Mouse (Mus musculus): ENCODE data around the gene Dab1. TPM values are rescaled to one million over a fixed set of nuclear protein-coding genes. Genes with fewer than 3 reads are reported as not detected.

Gene Dab1
- polyA plus RNA-seq, 1 experiment from 2014 or later, result 0.39 TPM

- Histone ChIP-seq H3K9ac (replicated peaks; ENCODE audit: low read depth) (no peak overlapping the region), H3K4me2 (replicated peaks; ENCODE audit: low read depth, low read length) (no peak overlapping the region), H3K4me1 (ENCODE audit: insufficient read depth, low read depth, low read length) (no peaks in the 10 kb centered on the region), H3K27ac (ENCODE audit: low read length) (no peak overlapping the region), H3K4me3 (ENCODE audit: low read depth, low read length) (no peak overlapping the region), H3K27me3 (replicated peaks; ENCODE audit: insufficient read depth, low read length) (no peaks in the 10 kb centered on the region), H3K36me3 (ENCODE audit: insufficient read depth, low read length) (no peaks in the 10 kb centered on the region), H3K9me3 (ENCODE audit: low read length) (no peaks in the 10 kb centered on the region)
- 63% methylated on average over 7 of the region's 7 CpGs for WGBS
- DNase-seq (ENCODE audit: low spot score) (no peak), ATAC-seq (no peak)
- TF ChIP-seq CTCF (IDR thresholded peaks at IDR 0.05), result no peak
- no peak for TF ChIP-seq EP300 (IDR thresholded peaks at IDR 0.05)
Observed at GRCm38 (mm10) chr4:104678234-104678633, 1059.1 kb downstream of the Dab1 start.

GRCm38 (mm10) chr4:104680475-104680874 is 1061.3 kb downstream of the Dab1 start:
- no peaks in the 10 kb centered on the region for H3K36me3 ChIP-seq (ENCODE audit: insufficient read depth, low read length)
- ATAC-seq, result no peak
- no peak overlapping the region for H3K27ac ChIP-seq (ENCODE audit: low read length)
- TF ChIP-seq CTCF (IDR thresholded peaks at IDR 0.05), result no peak
- TF ChIP-seq EP300 (IDR thresholded peaks at IDR 0.05), result no peak
- H3K4me3 ChIP-seq (ENCODE audit: low read depth, low read length), result no peak overlapping the region
- no peaks in the 10 kb centered on the region for H3K4me1 ChIP-seq (ENCODE audit: insufficient read depth, low read depth, low read length)
- no peak for DNase-seq (ENCODE audit: low spot score)
- 67% methylated on average over 4 of the region's 4 CpGs for WGBS
- no peak overlapping the region for H3K9ac ChIP-seq (replicated peaks; ENCODE audit: low read depth)
- H3K9me3 ChIP-seq (ENCODE audit: low read length), result no peaks in the 10 kb centered on the region
- no peak overlapping the region for H3K4me2 ChIP-seq (replicated peaks; ENCODE audit: low read depth, low read length)
- H3K27me3 ChIP-seq (replicated peaks; ENCODE audit: insufficient read depth, low read length), result no peaks in the 10 kb centered on the region

- Histone ChIP-seq H3K36me3 (ENCODE audit: insufficient read depth, low read length) (no peaks in the 10 kb centered on the region), H3K4me2 (replicated peaks; ENCODE audit: low read depth, low read length) (no peak overlapping the region), H3K27me3 (replicated peaks; ENCODE audit: insufficient read depth, low read length) (no peaks in the 10 kb centered on the region), H3K9me3 (ENCODE audit: low read length) (no peaks in the 10 kb centered on the region), H3K4me3 (ENCODE audit: low read depth, low read length) (no peak overlapping the region), H3K4me1 (ENCODE audit: insufficient read depth, low read depth, low read length) (no peaks in the 10 kb centered on the region), H3K27ac (ENCODE audit: low read length) (no peak overlapping the region), H3K9ac (replicated peaks; ENCODE audit: low read depth) (no peak overlapping the region)
- no peak for ATAC-seq
- no peak for TF ChIP-seq EP300 (IDR thresholded peaks at IDR 0.05)
- TF ChIP-seq CTCF (IDR thresholded peaks at IDR 0.05), result no peak
- 70% methylated on average over 18 of the region's 18 CpGs for WGBS
- no peak for DNase-seq (ENCODE audit: low spot score)
Observed at GRCm38 (mm10) chr4:104686137-104686809, 1067.1 kb downstream of the Dab1 start.

GRCm38 (mm10) chr4:104689047-104689446 is 1069.9 kb downstream of the Dab1 start:
- no peaks in the 10 kb centered on the region for H3K27me3 ChIP-seq (replicated peaks; ENCODE audit: insufficient read depth, low read length)
- ATAC-seq, result no peak
- no peak for TF ChIP-seq CTCF (IDR thresholded peaks at IDR 0.05)
- no peak for TF ChIP-seq EP300 (IDR thresholded peaks at IDR 0.05)
- 52% methylated on average over 3 of the region's 3 CpGs for WGBS
- no peak overlapping the region for H3K4me3 ChIP-seq (ENCODE audit: low read depth, low read length)
- DNase-seq (ENCODE audit: low spot score), result no peak
- H3K4me1 ChIP-seq (ENCODE audit: insufficient read depth, low read depth, low read length), result no peaks in the 10 kb centered on the region
- H3K27ac ChIP-seq (ENCODE audit: low read length), result no peak overlapping the region
- H3K36me3 ChIP-seq (ENCODE audit: insufficient read depth, low read length), result no peaks in the 10 kb centered on the region
- H3K9me3 ChIP-seq (ENCODE audit: low read length), result no peaks in the 10 kb centered on the region
- no peak overlapping the region for H3K9ac ChIP-seq (replicated peaks; ENCODE audit: low read depth)
- no peak overlapping the region for H3K4me2 ChIP-seq (replicated peaks; ENCODE audit: low read depth, low read length)

- ATAC-seq (no peak), DNase-seq (ENCODE audit: low spot score) (no peak)
Observed at GRCm38 (mm10) chr4:104691026-104691425, 1071.9 kb downstream of the Dab1 start.

GRCm38 (mm10) chr4:104694188-104694587 is 1075.0 kb downstream of the Dab1 start:
- H3K4me2 ChIP-seq (replicated peaks; ENCODE audit: low read depth, low read length), result no peak overlapping the region
- DNase-seq (ENCODE audit: low spot score) (no peak), ATAC-seq (no peak)
- H3K36me3 ChIP-seq (ENCODE audit: insufficient read depth, low read length), result no peaks in the 10 kb centered on the region
- TF ChIP-seq EP300 (IDR thresholded peaks at IDR 0.05) (no peak), CTCF (IDR thresholded peaks at IDR 0.05) (no peak)
- no peaks in the 10 kb centered on the region for H3K9me3 ChIP-seq (ENCODE audit: low read length)
- no peaks in the 10 kb centered on the region for H3K4me1 ChIP-seq (ENCODE audit: insufficient read depth, low read depth, low read length)
- no peak overlapping the region for H3K27ac ChIP-seq (ENCODE audit: low read length)
- H3K4me3 ChIP-seq (ENCODE audit: low read depth, low read length), result no peak overlapping the region
- 60% methylated on average over 11 of the region's 11 CpGs for WGBS
- H3K9ac ChIP-seq (replicated peaks; ENCODE audit: low read depth), result no peak overlapping the region
- no peaks in the 10 kb centered on the region for H3K27me3 ChIP-seq (replicated peaks; ENCODE audit: insufficient read depth, low read length)

More at GRCm38 (mm10) chr4:104691026-104691425, 1071.9 kb downstream of the Dab1 start:
- WGBS, result 89% methylated on average over 7 of the region's 7 CpGs
- Histone ChIP-seq H3K4me2 (replicated peaks; ENCODE audit: low read depth, low read length) (no peak overlapping the region), H3K9ac (replicated peaks; ENCODE audit: low read depth) (no peak overlapping the region), H3K4me1 (ENCODE audit: insufficient read depth, low read depth, low read length) (no peaks in the 10 kb centered on the region), H3K4me3 (ENCODE audit: low read depth, low read length) (no peak overlapping the region), H3K9me3 (ENCODE audit: low read length) (no peaks in the 10 kb centered on the region), H3K36me3 (ENCODE audit: insufficient read depth, low read length) (no peaks in the 10 kb centered on the region), H3K27me3 (replicated peaks; ENCODE audit: insufficient read depth, low read length) (no peaks in the 10 kb centered on the region), H3K27ac (ENCODE audit: low read length) (no peak overlapping the region)
- TF ChIP-seq EP300 (IDR thresholded peaks at IDR 0.05), result no peak
- TF ChIP-seq CTCF (IDR thresholded peaks at IDR 0.05), result no peak
